Mouse (Mus musculus) MEL (cell line): ENCODE data around the gene Hnrnpd. TPM values are rescaled to one million over a fixed set of nuclear protein-coding genes. Genes with fewer than 3 reads are reported as not detected.
A peak's percentile ranks its signal among the peaks of the same experiment; 100 is the strongest.

Source experiments
- DNase-seq: peaks from one replicate; pipeline ENCODE4 v3.0.0; 2011; ENCODE audit warnings: low read depth, low spot score
- H3K27ac ChIP-seq: 2 replicates; pipeline ENCODE4 v1.5.1; 2012; ENCODE audit warnings: low read depth, mild to moderate bottlenecking, control low read depth, low read length, moderate library complexity; ENCODE audit not compliant: control insufficient read depth
- H3K27me3 ChIP-seq, 2 experiments: fragments of 150-350 bp in 1 of 2; sonication (generic) in 1 of 2; 2 replicates each; pipeline ENCODE4 v1.6.1; 2012; ENCODE audit warnings: low read length in 2 of 2, mild to moderate bottlenecking in 2 of 2, improper control_type of control experiment in 1 of 2, moderate library complexity in 1 of 2; ENCODE audit not compliant: insufficient read depth in 2 of 2, control insufficient read depth in 1 of 2
- H3K36me3 ChIP-seq, 2 experiments: 2 replicates each; pipeline ENCODE4 v1.6.1; 2012 to 2014; ENCODE audit warnings: low read length in 2 of 2, improper control_type of control experiment in 1 of 2, inconsistent platforms in 1 of 2, mild to moderate bottlenecking in 1 of 2; ENCODE audit not compliant: insufficient read depth in 2 of 2, control insufficient read depth in 1 of 2
- H3K4me1 ChIP-seq, 2 experiments: fragments of 150-350 bp in 1 of 2; sonication (generic) in 1 of 2; 2 replicates each; pipeline ENCODE4 v1.6.1; 2012; ENCODE audit warnings: low read length in 2 of 2, improper control_type of control experiment in 1 of 2, mild to moderate bottlenecking in 1 of 2; ENCODE audit not compliant: insufficient read depth in 2 of 2, control insufficient read depth in 1 of 2
- H3K4me3 ChIP-seq, 2 experiments: fragments of 150-350 bp in 1 of 2; sonication (generic) in 1 of 2; 2 replicates each; pipeline ENCODE4 v1.5.1; 2012; ENCODE audit warnings: low read depth in 2 of 2, low read length in 2 of 2, mild to moderate bottlenecking in 2 of 2, moderate library complexity in 2 of 2, control low read depth in 1 of 2, improper control_type of control experiment in 1 of 2; ENCODE audit not compliant: control insufficient read depth in 1 of 2, insufficient read depth in 1 of 2
- H3K79me2 ChIP-seq: 2 replicates; pipeline ENCODE4 v1.6.1; 2012; ENCODE audit warnings: mild to moderate bottlenecking, low read length, moderate library complexity; ENCODE audit not compliant: control insufficient read depth, poor library complexity, insufficient read depth
- H3K9ac ChIP-seq: 2 replicates; pipeline ENCODE4 v1.6.1; 2012; ENCODE audit warnings: low read depth, mild to moderate bottlenecking, control low read depth, low read length, moderate library complexity; ENCODE audit not compliant: control insufficient read depth, poor library complexity, severe bottlenecking
- H3K9me3 ChIP-seq: fragments of 150-350 bp; sonication (generic); replicated peaks from 2 replicates; pipeline ENCODE4 v1.6.1; 2012; ENCODE audit warnings: mild to moderate bottlenecking, low read length, improper control_type of control experiment, moderate library complexity; ENCODE audit not compliant: insufficient read depth
- BHLHE40 ChIP-seq: IDR thresholded peaks from 2 replicates; pipeline ENCODE4 v1.6.1; 2012; ENCODE audit warnings: low read depth, mild to moderate bottlenecking, inconsistent platforms, low read length, improper control_type of control experiment, borderline replicate concordance
- CTCF ChIP-seq, 3 experiments: IDR thresholded peaks in 2 of 3; conservative IDR thresholded peaks in 1 of 3; 2 replicates each; pipeline ENCODE4 v1.5.1; 2011 to 2012; ENCODE audit warnings: low read length in 3 of 3, low read depth in 2 of 3, mild to moderate bottlenecking in 2 of 3, improper control_type of control experiment in 1 of 3, inconsistent platforms in 1 of 3, mixed read lengths in 1 of 3, moderate library complexity in 1 of 3; ENCODE audit not compliant: control insufficient read depth in 1 of 3, insufficient read depth in 1 of 3, poor library complexity in 1 of 3, severe bottlenecking in 1 of 3
- E2F4 ChIP-seq: IDR thresholded peaks from 2 replicates; pipeline ENCODE4 v1.6.1; 2011; ENCODE audit warnings: low read depth, low read length, improper control_type of control experiment, borderline replicate concordance
- ELF1 ChIP-seq: IDR thresholded peaks from 2 replicates; pipeline ENCODE4 v1.6.1; 2014; ENCODE audit warnings: low read depth, mild to moderate bottlenecking, inconsistent platforms, low read length, improper control_type of control experiment, moderate library complexity
- EP300 ChIP-seq, 2 experiments: IDR thresholded peaks; 2 replicates each; pipeline ENCODE4 v1.6.1; 2011; ENCODE audit warnings: improper control_type of control experiment in 2 of 2, low read length in 2 of 2, low read depth in 1 of 2, mild to moderate bottlenecking in 1 of 2
- ETS1 ChIP-seq: IDR thresholded peaks from 2 replicates; pipeline ENCODE4 v1.6.1; 2012; ENCODE audit warnings: low read depth, mild to moderate bottlenecking, inconsistent platforms, low read length, improper control_type of control experiment, moderate library complexity
- GATA1 ChIP-seq: IDR thresholded peaks from 2 replicates; pipeline ENCODE4 v1.6.1; 2011; ENCODE audit warnings: low read depth, low read length, improper control_type of control experiment
- HCFC1 ChIP-seq: IDR thresholded peaks from 2 replicates; pipeline ENCODE4 v1.6.1; 2012; ENCODE audit warnings: low read depth, mild to moderate bottlenecking, inconsistent platforms, low read length, improper control_type of control experiment, moderate library complexity
- KAT2A ChIP-seq: conservative IDR thresholded peaks from 2 replicates; pipeline ENCODE4 v1.6.1; 2012; ENCODE audit warnings: low read depth, low read length, improper control_type of control experiment, inconsistent platforms
- MAX ChIP-seq: IDR thresholded peaks from 2 replicates; pipeline ENCODE4 v1.6.1; 2011; ENCODE audit warnings: low read length, improper control_type of control experiment
- MAZ ChIP-seq: IDR thresholded peaks from 2 replicates; pipeline ENCODE4 v1.6.1; 2012; ENCODE audit warnings: low read depth, mild to moderate bottlenecking, inconsistent platforms, low read length, improper control_type of control experiment
- MXI1 ChIP-seq: IDR thresholded peaks from 2 replicates; pipeline ENCODE4 v1.6.1; 2011; ENCODE audit warnings: mild to moderate bottlenecking, low read depth, low read length, improper control_type of control experiment
- MYC ChIP-seq: IDR thresholded peaks from 2 replicates; pipeline ENCODE4 v1.6.1; 2011; ENCODE audit warnings: low read depth, mild to moderate bottlenecking, low read length, improper control_type of control experiment, moderate library complexity
- NELFE ChIP-seq: IDR thresholded peaks from 2 replicates; pipeline ENCODE4 v1.6.1; 2011; ENCODE audit warnings: low read depth, low read length, improper control_type of control experiment
- NRF1 ChIP-seq: IDR thresholded peaks from 2 replicates; pipeline ENCODE4 v1.6.1; 2014; ENCODE audit warnings: low read depth, mild to moderate bottlenecking, inconsistent platforms, low read length, improper control_type of control experiment, moderate library complexity; ENCODE audit not compliant: poor library complexity, insufficient read depth, severe bottlenecking
- POLR2A ChIP-seq, 2 experiments: IDR thresholded peaks; 2 replicates each; pipeline ENCODE4 v1.6.1; 2011 to 2012; ENCODE audit warnings: low read length in 2 of 2, mild to moderate bottlenecking in 2 of 2, control low read depth in 1 of 2, improper control_type of control experiment in 1 of 2, low read depth in 1 of 2, moderate library complexity in 1 of 2; ENCODE audit not compliant: control insufficient read depth in 1 of 2, insufficient read depth in 1 of 2, poor library complexity in 1 of 2
- POLR2AphosphoS2 ChIP-seq: IDR thresholded peaks from 2 replicates; pipeline ENCODE4 v1.6.1; 2011; ENCODE audit warnings: low read length, improper control_type of control experiment
- RCOR1 ChIP-seq: IDR thresholded peaks from 2 replicates; pipeline ENCODE4 v1.6.1; 2012; ENCODE audit warnings: low read depth, mild to moderate bottlenecking, inconsistent platforms, low read length, improper control_type of control experiment
- SIN3A ChIP-seq: IDR thresholded peaks from 2 replicates; pipeline ENCODE4 v1.6.1; 2012; ENCODE audit warnings: low read length, improper control_type of control experiment, inconsistent platforms
- TBP ChIP-seq: IDR thresholded peaks from 2 replicates; pipeline ENCODE4 v1.8.0; 2011; ENCODE audit warnings: low read depth, low read length, improper control_type of control experiment
- UBTF ChIP-seq: IDR thresholded peaks from 2 replicates; pipeline ENCODE4 v1.6.1; 2012; ENCODE audit warnings: low read depth, mild to moderate bottlenecking, inconsistent platforms, low read length, improper control_type of control experiment, moderate library complexity, borderline replicate concordance; ENCODE audit not compliant: insufficient read depth
- USF1 ChIP-seq: IDR thresholded peaks from 2 replicates; pipeline ENCODE4 v1.6.1; 2014; ENCODE audit warnings: low read depth, mild to moderate bottlenecking, inconsistent platforms, low read length, improper control_type of control experiment, moderate library complexity
- USF2 ChIP-seq, 2 experiments: IDR thresholded peaks; 2 replicates each; pipeline ENCODE4 v1.6.1; 2011 to 2012; ENCODE audit warnings: improper control_type of control experiment in 2 of 2, low read length in 2 of 2, borderline replicate concordance in 1 of 2, inconsistent platforms in 1 of 2, low read depth in 1 of 2, mild to moderate bottlenecking in 1 of 2; ENCODE audit not compliant: insufficient read depth in 1 of 2
- ZC3H11A ChIP-seq: IDR thresholded peaks from 2 replicates; pipeline ENCODE4 v1.6.1; 2012; ENCODE audit warnings: low read depth, mild to moderate bottlenecking, inconsistent platforms, low read length, improper control_type of control experiment
- ZMIZ1 ChIP-seq: IDR thresholded peaks from 2 replicates; pipeline ENCODE4 v1.6.1; 2012; ENCODE audit warnings: low read depth, mild to moderate bottlenecking, inconsistent platforms, low read length, improper control_type of control experiment, moderate library complexity
- ZNF384 ChIP-seq: IDR thresholded peaks from 2 replicates; pipeline ENCODE4 v1.6.1; 2012; ENCODE audit warnings: low read depth, mild to moderate bottlenecking, inconsistent platforms, low read length, improper control_type of control experiment
- polyA plus RNA-seq, 2 experiments: library from polyadenylated mRNA; stranded (reverse) in 1 of 2; unstranded in 1 of 2; fragments of >175 nt in 1 of 2; fragments of >200 nt in 1 of 2; gene quantifications; 2 replicates each; pipeline versions ENCODE4 v1.2.1 to v1.2.4; 2012; ENCODE audit warnings: low replicate concordance in 2 of 2, low read depth in 1 of 2; ENCODE audit not compliant: insufficient read length in 2 of 2, insufficient read depth in 1 of 2, missing spikeins in 1 of 2
- total RNA-seq: library from RNA; depleted of rRNA; stranded (reverse); fragments of 300-350 nt; gene quantifications from 2 replicates; pipeline ENCODE4 v1.2.3, GENCODE M21; 2012; rRNA removed

The Hnrnpd gene
- total RNA-seq (55.4 and 70.6 TPM in 2 replicates), polyA plus RNA-seq (100 to 1,000 TPM in 1 of 2 experiments, not detected in 1; 796 TPM)

GRCm38 (mm10) chr5:99978699-99979442 lies at the start of gene Hnrnpd, which contains the start of gene 4930524J08Rik:
TSS of gene Hnrnpd (minus strand) at chr5:99978938.
TSS of gene 4930524J08Rik (plus strand) at chr5:99979061.
- Histone ChIP-seq H3K79me2 (peaks cover 49% of the 10 kb centered on the region), H3K9ac (peak within 1 kb of the TSS; percentile 100)
- TF ChIP-seq USF2 (IDR thresholded peaks at IDR 0.05; ENCODE audit: borderline replicate concordance in 1 of 2, insufficient read depth in 1 of 2, low read depth in 1 of 2, low read length in 2 of 2): no peak
- peak; percentile 57 for TF ChIP-seq ZC3H11A
- peak; percentile 79 for TF ChIP-seq SIN3A
- TF ChIP-seq POLR2AphosphoS2: peak; percentile 53; the same call in 1 of the 2 replicates
- TF ChIP-seq MAX: peak; percentile 74; the same call in 1 of the 2 replicates
- peak; percentile 71 for TF ChIP-seq NELFE
- TF ChIP-seq MYC: peak; percentile 47; the same call in 1 of the 2 replicates
- peak; percentile 66 for TF ChIP-seq NRF1
- TF ChIP-seq E2F4: peak; percentile 54; the same call in 1 of the 2 replicates
- TF ChIP-seq ZMIZ1: peak; percentile 60; the same call in 1 of the 2 replicates
- 0 out of 2 replicates have a peak, but pooled peaks have one; percentile 68 for TF ChIP-seq UBTF
- TF ChIP-seq RCOR1: no peak
- peak; percentile 95 for TF ChIP-seq MAZ
- peak; percentile 81 for TF ChIP-seq ELF1
- peak; percentile 53; the same call in 1 of the 2 replicates for TF ChIP-seq BHLHE40
- TF ChIP-seq POLR2A (IDR thresholded peaks at IDR 0.05; ENCODE audit: control insufficient read depth in 1 of 2, insufficient read depth in 1 of 2, low read depth in 1 of 2, low read length in 2 of 2, poor library complexity in 1 of 2): peak; percentile 74 to 79
- TF ChIP-seq ZNF384: no peak
- peak; percentile 79 for TF ChIP-seq MXI1
- peak; percentile 84 for TF ChIP-seq HCFC1
- no peak for TF ChIP-seq TBP
- peak in 1 of 2 experiments; percentile 26; a peak in 1 of 4 replicates for TF ChIP-seq EP300 (IDR thresholded peaks at IDR 0.05; ENCODE audit: low read depth in 1 of 2, low read length in 2 of 2)
- peak; percentile 60; the same call in 1 of the 2 replicates for TF ChIP-seq ETS1
- TF ChIP-seq CTCF (IDR thresholded peaks at IDR 0.05 in 2 of 3, conservative IDR thresholded peaks at IDR 0.05 in 1 of 3; ENCODE audit: control insufficient read depth in 1 of 3, insufficient read depth in 1 of 3, low read depth in 2 of 3, low read length in 3 of 3, poor library complexity in 1 of 3, severe bottlenecking in 1 of 3): no peak
- TF ChIP-seq USF1: peak; percentile 92
- peak; percentile 58; the same call in 1 of the 2 replicates for TF ChIP-seq KAT2A
- TF ChIP-seq GATA1: no peak
- TF ChIP-seq, all 39 proteins: peak for 20
- DNase-seq: peak; percentile 97
- Histone ChIP-seq H3K4me3 (peak within 1 kb of the TSS; percentile 94 to 96), H3K4me1 (peaks cover 15 to 21% of the 10 kb centered on the region in 2 experiments), H3K9me3 (no peaks in the 10 kb centered on the region), H3K27ac (peak within 1 kb of the TSS; percentile 97), H3K36me3 (peaks cover 15 to 32% of the 10 kb centered on the region in 2 experiments), H3K27me3 (no peaks in the 10 kb centered on the region)
